Mouse (Mus musculus): Measurements from ENCODE around the gene Ptger3. TPM values are rescaled to one million over a fixed set of nuclear protein-coding genes. Genes with fewer than 3 reads are reported as not detected.
A peak's percentile ranks its signal among the peaks of the same experiment; 100 is the strongest.

Ptger3 gene
- polyA plus RNA-seq, 1 experiment from 2014 or later: 0.85 TPM

GRCm38 (mm10) chr3:157579376-157579775 is 12.7 kb downstream of the Ptger3 start:
- Histone ChIP-seq H3K9me3 (ENCODE audit: control insufficient read depth, low read length) (no peaks in the 10 kb centered on the region), H3K4me2 (no peak overlapping the region), H3K27ac (ENCODE audit: low read depth, low read length) (no peak overlapping the region), H3K36me3 (ENCODE audit: control insufficient read depth, insufficient read depth, low read length) (no peaks in the 10 kb centered on the region), H3K27me3 (ENCODE audit: control insufficient read depth, insufficient read depth, low read length) (no peaks in the 10 kb centered on the region), H3K4me3 (ENCODE audit: low read depth, low read length) (no peak overlapping the region), H3K9ac (ENCODE audit: low read length) (no peak overlapping the region), H3K4me1 (ENCODE audit: control insufficient read depth, insufficient read depth, low read length) (no peaks in the 10 kb centered on the region)
- WGBS: 86% methylated on average over 2 of the region's 2 CpGs
- DNase-seq (ENCODE audit: low spot score, missing footprints) (no peak), ATAC-seq (ENCODE audit: low FRiP score) (no peak)

GRCm38 (mm10) chr3:157580299-157580698 is 13.6 kb downstream of the Ptger3 start:
- no peak for ATAC-seq (ENCODE audit: low FRiP score)
- WGBS: 79% methylated on average over 4 of the region's 4 CpGs
- no peaks in the 10 kb centered on the region for H3K36me3 ChIP-seq (ENCODE audit: control insufficient read depth, insufficient read depth, low read length)

GRCm38 (mm10) chr3:157581755-157582154 is 15.1 kb downstream of the Ptger3 start:
- ATAC-seq (ENCODE audit: low FRiP score): no peak
- no peak overlapping the region for H3K27ac ChIP-seq (ENCODE audit: low read depth, low read length)
- 14% methylated on average over 2 of the region's 2 CpGs for WGBS

More at GRCm38 (mm10) chr3:157580299-157580698, 13.6 kb downstream of the Ptger3 start:
- Histone ChIP-seq H3K9me3 (ENCODE audit: control insufficient read depth, low read length) (no peaks in the 10 kb centered on the region), H3K4me2 (no peak overlapping the region), H3K4me3 (ENCODE audit: low read depth, low read length) (no peak overlapping the region), H3K4me1 (ENCODE audit: control insufficient read depth, insufficient read depth, low read length) (no peaks in the 10 kb centered on the region), H3K9ac (ENCODE audit: low read length) (no peak overlapping the region), H3K27me3 (ENCODE audit: control insufficient read depth, insufficient read depth, low read length) (no peaks in the 10 kb centered on the region), H3K27ac (ENCODE audit: low read depth, low read length) (no peak overlapping the region)
- DNase-seq (ENCODE audit: low spot score, missing footprints): no peak

GRCm38 (mm10) chr3:157582626-157583405 is 16.1 kb downstream of the Ptger3 start:
- Histone ChIP-seq H3K4me1 (ENCODE audit: control insufficient read depth, insufficient read depth, low read length) (no peaks in the 10 kb centered on the region), H3K4me2 (no peak overlapping the region), H3K36me3 (ENCODE audit: control insufficient read depth, insufficient read depth, low read length) (no peaks in the 10 kb centered on the region), H3K9me3 (ENCODE audit: control insufficient read depth, low read length) (no peaks in the 10 kb centered on the region), H3K27ac (ENCODE audit: low read depth, low read length) (no peak overlapping the region), H3K9ac (ENCODE audit: low read length) (no peak overlapping the region), H3K4me3 (ENCODE audit: low read depth, low read length) (no peak overlapping the region), H3K27me3 (ENCODE audit: control insufficient read depth, insufficient read depth, low read length) (no peaks in the 10 kb centered on the region)
- WGBS: 43% methylated on average over 5 of the region's 5 CpGs
- no peak for DNase-seq (ENCODE audit: low spot score, missing footprints)
- peak; percentile 63; the same call in 1 of the 2 replicates for ATAC-seq (ENCODE audit: low FRiP score)

More at GRCm38 (mm10) chr3:157581755-157582154, 15.1 kb downstream of the Ptger3 start:
- Histone ChIP-seq H3K27me3 (ENCODE audit: control insufficient read depth, insufficient read depth, low read length) (no peaks in the 10 kb centered on the region), H3K9me3 (ENCODE audit: control insufficient read depth, low read length) (no peaks in the 10 kb centered on the region), H3K4me3 (ENCODE audit: low read depth, low read length) (no peak overlapping the region), H3K36me3 (ENCODE audit: control insufficient read depth, insufficient read depth, low read length) (no peaks in the 10 kb centered on the region), H3K9ac (ENCODE audit: low read length) (no peak overlapping the region), H3K4me2 (no peak overlapping the region), H3K4me1 (ENCODE audit: control insufficient read depth, insufficient read depth, low read length) (no peaks in the 10 kb centered on the region)
- DNase-seq (ENCODE audit: low spot score, missing footprints): no peak

- Histone ChIP-seq H3K27me3 (ENCODE audit: control insufficient read depth, insufficient read depth, low read length) (no peaks in the 10 kb centered on the region), H3K4me2 (no peak overlapping the region), H3K27ac (ENCODE audit: low read depth, low read length) (no peak overlapping the region), H3K9ac (ENCODE audit: low read length) (no peak overlapping the region), H3K36me3 (ENCODE audit: control insufficient read depth, insufficient read depth, low read length) (no peaks in the 10 kb centered on the region), H3K4me3 (ENCODE audit: low read depth, low read length) (no peak overlapping the region), H3K9me3 (ENCODE audit: control insufficient read depth, low read length) (no peaks in the 10 kb centered on the region), H3K4me1 (ENCODE audit: control insufficient read depth, insufficient read depth, low read length) (no peaks in the 10 kb centered on the region)
- ATAC-seq (ENCODE audit: low FRiP score) (no peak), DNase-seq (ENCODE audit: low spot score, missing footprints) (no peak)
- WGBS: 87% methylated on average over 7 of the region's 7 CpGs
These were observed 31.2 kb downstream of the Ptger3 start for GRCm38 (mm10) chr3:157597837-157598379.

GRCm38 (mm10) chr3:157604684-157605410 is 38.2 kb downstream of the Ptger3 start:
- no peak overlapping the region for H3K4me2 ChIP-seq
- no peaks in the 10 kb centered on the region for H3K27me3 ChIP-seq (ENCODE audit: control insufficient read depth, insufficient read depth, low read length)
- H3K9me3 ChIP-seq (ENCODE audit: control insufficient read depth, low read length): no peaks in the 10 kb centered on the region
- H3K36me3 ChIP-seq (ENCODE audit: control insufficient read depth, insufficient read depth, low read length): no peaks in the 10 kb centered on the region
- 85% methylated on average over 6 of the region's 6 CpGs for WGBS
- ATAC-seq (ENCODE audit: low FRiP score) (no peak), DNase-seq (ENCODE audit: low spot score, missing footprints) (no peak)
- no peak overlapping the region for H3K4me3 ChIP-seq (ENCODE audit: low read depth, low read length)
- no peaks in the 10 kb centered on the region for H3K4me1 ChIP-seq (ENCODE audit: control insufficient read depth, insufficient read depth, low read length)
- no peak overlapping the region for H3K9ac ChIP-seq (ENCODE audit: low read length)
- no peak overlapping the region for H3K27ac ChIP-seq (ENCODE audit: low read depth, low read length)

GRCm38 (mm10) chr3:157605411-157605740 is 38.7 kb downstream of the Ptger3 start:
- Histone ChIP-seq H3K9me3 (ENCODE audit: control insufficient read depth, low read length) (no peaks in the 10 kb centered on the region), H3K4me3 (ENCODE audit: low read depth, low read length) (no peak overlapping the region), H3K4me1 (ENCODE audit: control insufficient read depth, insufficient read depth, low read length) (no peaks in the 10 kb centered on the region), H3K36me3 (ENCODE audit: control insufficient read depth, insufficient read depth, low read length) (no peaks in the 10 kb centered on the region), H3K27me3 (ENCODE audit: control insufficient read depth, insufficient read depth, low read length) (no peaks in the 10 kb centered on the region), H3K4me2 (no peak overlapping the region), H3K27ac (ENCODE audit: low read depth, low read length) (no peak overlapping the region), H3K9ac (ENCODE audit: low read length) (no peak overlapping the region)
- no peak for ATAC-seq (ENCODE audit: low FRiP score)
- DNase-seq (ENCODE audit: low spot score, missing footprints): no peak

- Histone ChIP-seq H3K36me3 (ENCODE audit: control insufficient read depth, insufficient read depth, low read length) (no peaks in the 10 kb centered on the region), H3K27me3 (ENCODE audit: control insufficient read depth, insufficient read depth, low read length) (no peaks in the 10 kb centered on the region), H3K4me2 (no peak overlapping the region), H3K9ac (ENCODE audit: low read length) (no peak overlapping the region), H3K4me1 (ENCODE audit: control insufficient read depth, insufficient read depth, low read length) (no peaks in the 10 kb centered on the region), H3K27ac (ENCODE audit: low read depth, low read length) (no peak overlapping the region), H3K4me3 (ENCODE audit: low read depth, low read length) (no peak overlapping the region), H3K9me3 (ENCODE audit: control insufficient read depth, low read length) (no peaks in the 10 kb centered on the region)
- ATAC-seq (ENCODE audit: low FRiP score) (no peak), DNase-seq (ENCODE audit: low spot score, missing footprints) (no peak)
- 65% methylated on average over 1 of the region's 1 CpGs for WGBS
These were observed 46.9 kb downstream of the Ptger3 start for GRCm38 (mm10) chr3:157613542-157613941.

GRCm38 (mm10) chr3:157616949-157617348 is 50.3 kb downstream of the Ptger3 start:
- ATAC-seq (ENCODE audit: low FRiP score) (no peak), DNase-seq (ENCODE audit: low spot score, missing footprints) (no peak)
- H3K4me2 ChIP-seq: no peak overlapping the region
- H3K27ac ChIP-seq (ENCODE audit: low read depth, low read length): no peak overlapping the region
- no peak overlapping the region for H3K4me3 ChIP-seq (ENCODE audit: low read depth, low read length)
- H3K36me3 ChIP-seq (ENCODE audit: control insufficient read depth, insufficient read depth, low read length): no peaks in the 10 kb centered on the region
- H3K9ac ChIP-seq (ENCODE audit: low read length): no peak overlapping the region
- no peaks in the 10 kb centered on the region for H3K4me1 ChIP-seq (ENCODE audit: control insufficient read depth, insufficient read depth, low read length)
- H3K27me3 ChIP-seq (ENCODE audit: control insufficient read depth, insufficient read depth, low read length): no peaks in the 10 kb centered on the region
- H3K9me3 ChIP-seq (ENCODE audit: control insufficient read depth, low read length): no peaks in the 10 kb centered on the region
